Mouse (Mus musculus) C2C12 (cell line): ENCODE measurements at regions not wholly inside any gene's neighbourhood (a gene's known extent, or its start where the extent isn't known, plus 50 kb on each side); places are given as distances from the start of the nearest gene placed in this dataset.

ENCODE experiments used
- H3K27me3 ChIP-seq: one replicate; pipeline ENCODE4 v1.6.1; 2011; ENCODE audit not compliant: control insufficient read depth, insufficient read depth, insufficient read length
- H3K36me3 ChIP-seq: one replicate; pipeline ENCODE4 v1.6.1; 2011; ENCODE audit not compliant: control insufficient read depth, insufficient read depth
- H3K4me3 ChIP-seq: one replicate; pipeline ENCODE4 v1.5.1; 2011; ENCODE audit warnings: mild to moderate bottlenecking, control low read depth; ENCODE audit not compliant: poor library complexity, insufficient read depth, severe bottlenecking
- H3K79me2 ChIP-seq: one replicate; pipeline ENCODE4 v1.6.1; 2011; ENCODE audit not compliant: control insufficient read depth, insufficient read depth
- H3K79me3 ChIP-seq: one replicate; pipeline ENCODE4 v1.6.1; 2011; ENCODE audit warnings: low read depth, control low read depth
- H3ac ChIP-seq: one replicate; pipeline ENCODE3; 2011; ENCODE audit warnings: low read depth; ENCODE audit not compliant: control insufficient read depth, insufficient read length
- CEBPB ChIP-seq: IDR thresholded peaks from one replicate; pipeline ENCODE4 v1.6.1; 2011; ENCODE audit warnings: low read depth, mild to moderate bottlenecking, control low read depth, moderate library complexity
- CTCF ChIP-seq: IDR thresholded peaks from one replicate; pipeline ENCODE4 v1.5.1; 2011; ENCODE audit not compliant: control insufficient read depth, insufficient read depth, insufficient read length
- FOSL1 ChIP-seq: IDR thresholded peaks from one replicate; pipeline ENCODE4 v1.8.0; 2011; ENCODE audit warnings: mild to moderate bottlenecking, low read length; ENCODE audit not compliant: poor library complexity, insufficient read depth, severe bottlenecking
- MAX ChIP-seq: IDR thresholded peaks from one replicate; pipeline ENCODE4 v1.6.1; 2011; ENCODE audit warnings: mild to moderate bottlenecking, control low read depth
- MYOD1 ChIP-seq: IDR thresholded peaks from one replicate; pipeline ENCODE4 v1.6.1; 2011; ENCODE audit warnings: low read depth; ENCODE audit not compliant: control insufficient read depth, insufficient read length
- MYOG ChIP-seq: IDR thresholded peaks from one replicate; pipeline ENCODE4 v1.6.1; 2011; ENCODE audit not compliant: control insufficient read depth, insufficient read length; ENCODE audit errors: extremely low read depth
- USF1 ChIP-seq: IDR thresholded peaks from one replicate; pipeline ENCODE4 v1.6.1; 2011; ENCODE audit warnings: low read depth, mild to moderate bottlenecking, control low read depth, moderate library complexity

DNA sequence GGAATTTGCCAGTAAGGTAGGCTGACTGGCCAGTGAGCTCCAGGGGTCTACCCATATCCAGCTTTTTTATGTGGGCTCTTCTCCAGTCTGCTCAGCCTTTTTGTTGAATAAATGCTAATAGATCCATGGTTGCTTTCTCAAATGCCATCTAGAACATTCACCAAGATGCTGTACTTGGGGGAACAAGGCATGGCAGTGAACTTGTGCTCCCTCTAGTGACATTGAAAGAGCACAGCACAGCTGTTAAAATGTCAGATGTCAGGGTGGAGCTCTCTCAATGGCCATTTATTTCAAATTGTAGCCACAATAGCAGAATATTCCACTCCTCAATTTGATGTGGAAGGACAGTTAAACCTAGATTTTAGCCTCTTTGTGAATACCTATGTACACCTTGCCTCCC is 86.3 kb downstream of the Kcnk1 start:
- H3K27me3 ChIP-seq = no peaks in the 10 kb centered on the region
- no peak overlapping the region for H3ac ChIP-seq
- no peaks in the 10 kb centered on the region for H3K36me3 ChIP-seq
- no peak for TF ChIP-seq CTCF
- TF ChIP-seq MAX = no peak
- no peak for TF ChIP-seq FOSL1
- TF ChIP-seq USF1 = no peak
- no peak for TF ChIP-seq MYOG
- TF ChIP-seq CEBPB = no peak
- TF ChIP-seq MYOD1 = no peak
- no peaks in the 10 kb centered on the region for H3K79me2 ChIP-seq
- no peaks in the 10 kb centered on the region for H3K79me3 ChIP-seq
- H3K4me3 ChIP-seq = no peak overlapping the region

DNA sequence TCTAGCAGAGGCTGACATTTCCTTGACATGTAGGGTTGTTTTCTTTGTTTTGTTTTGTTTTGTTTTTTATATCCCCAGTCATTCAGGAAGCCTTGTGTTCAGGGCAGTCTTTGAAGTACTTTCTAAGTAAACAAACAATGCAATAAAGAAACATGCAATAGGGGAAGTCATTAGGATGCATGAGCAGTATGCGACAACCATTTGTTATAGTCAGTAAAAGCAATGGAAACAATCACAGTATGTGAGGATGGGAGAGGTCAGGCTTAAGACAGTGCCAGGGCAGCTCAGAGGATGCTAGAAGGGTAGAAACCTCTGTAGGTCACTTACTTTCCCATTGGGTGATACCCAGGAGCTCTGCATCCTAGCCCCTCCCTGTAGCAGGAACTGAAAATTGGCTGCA is 87.9 kb downstream of the Kcnk1 start:
- no peaks in the 10 kb centered on the region for H3K79me2 ChIP-seq
- H3K79me3 ChIP-seq = no peaks in the 10 kb centered on the region
- H3K36me3 ChIP-seq = no peaks in the 10 kb centered on the region
- TF ChIP-seq MYOG (no peak), CEBPB (no peak), MAX (no peak), MYOD1 (no peak)
- H3K27me3 ChIP-seq = no peaks in the 10 kb centered on the region
- no peak overlapping the region for H3K4me3 ChIP-seq
- H3ac ChIP-seq = no peak overlapping the region

DNA sequence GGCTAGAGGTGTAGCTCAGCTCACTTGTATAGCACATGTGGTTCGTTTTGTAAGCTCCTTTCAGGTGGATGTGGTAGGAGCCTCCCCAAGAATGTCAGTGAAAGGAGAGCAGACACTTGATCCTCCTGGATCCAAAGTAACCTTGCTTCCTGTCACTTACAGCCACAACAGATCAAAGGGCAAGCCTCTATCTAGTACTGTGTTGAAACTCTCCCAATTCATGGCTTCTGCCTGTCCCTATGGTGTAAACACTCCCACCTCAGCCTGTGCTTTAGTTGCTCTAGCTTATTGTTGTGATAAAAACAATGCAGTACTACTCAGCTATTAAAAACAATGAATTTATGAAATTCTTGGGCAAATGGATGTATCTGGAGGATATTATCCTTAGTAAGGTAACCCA is 95.8 kb downstream of the Kcnk1 start:
- H3K27me3 ChIP-seq = no peaks in the 10 kb centered on the region
- H3ac ChIP-seq = no peak overlapping the region
- no peaks in the 10 kb centered on the region for H3K79me2 ChIP-seq
- H3K36me3 ChIP-seq = no peaks in the 10 kb centered on the region
- no peaks in the 10 kb centered on the region for H3K79me3 ChIP-seq
- no peak for TF ChIP-seq MYOD1
- no peak for TF ChIP-seq CEBPB
- no peak for TF ChIP-seq FOSL1
- no peak for TF ChIP-seq MAX
- TF ChIP-seq MYOG = no peak
- TF ChIP-seq CTCF = no peak
- TF ChIP-seq USF1 = no peak
- H3K4me3 ChIP-seq = no peak overlapping the region

DNA sequence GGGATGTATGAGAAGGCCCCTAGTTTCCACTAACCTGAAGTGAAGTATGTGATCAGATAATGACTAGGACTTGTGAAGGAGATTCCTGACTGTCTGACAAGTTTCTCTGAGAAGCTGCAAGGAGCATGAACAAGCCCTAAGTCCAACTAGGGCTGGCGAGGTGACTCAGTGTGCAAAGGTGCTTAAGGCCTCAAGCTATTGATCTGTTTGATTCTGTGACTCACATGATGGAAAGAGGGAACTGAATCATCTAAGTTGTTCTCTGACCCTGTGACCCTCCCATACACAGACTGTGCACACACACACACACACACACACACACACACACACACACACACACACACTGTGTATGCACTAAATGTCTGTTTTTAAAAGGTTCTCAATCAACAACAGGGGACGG is 99.0 kb downstream of the Kcnk1 start:
- Histone ChIP-seq H3K36me3 (no peaks in the 10 kb centered on the region), H3K79me3 (no peaks in the 10 kb centered on the region), H3K4me3 (no peak overlapping the region), H3ac (no peak overlapping the region), H3K79me2 (no peaks in the 10 kb centered on the region), H3K27me3 (no peaks in the 10 kb centered on the region)
- TF ChIP-seq MAX (no peak), USF1 (no peak)

DNA sequence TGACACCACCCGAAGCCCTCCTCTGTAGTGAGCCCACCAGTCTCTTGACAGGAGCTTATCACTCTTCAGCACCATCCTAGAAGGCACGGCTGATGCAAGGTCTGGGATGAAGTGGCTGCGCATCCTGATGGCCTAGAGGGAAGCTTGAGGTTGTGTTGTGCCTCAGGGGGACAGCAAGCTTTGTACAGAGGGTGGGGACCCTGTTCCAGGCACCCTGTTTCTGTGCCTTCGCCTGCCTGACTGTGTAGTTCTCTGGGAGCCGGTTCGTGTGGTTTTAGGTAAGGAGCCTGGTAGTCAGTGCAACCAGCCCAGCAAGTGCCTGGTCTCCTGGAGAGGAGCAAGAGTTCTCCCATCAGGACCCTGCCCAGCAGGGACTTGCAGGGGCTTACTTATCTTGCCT is 101.1 kb downstream of the Kcnk1 start:
- Histone ChIP-seq H3K4me3 (no peak overlapping the region), H3K27me3 (no peaks in the 10 kb centered on the region), H3K79me3 (no peaks in the 10 kb centered on the region), H3ac (no peak overlapping the region), H3K36me3 (no peaks in the 10 kb centered on the region), H3K79me2 (no peaks in the 10 kb centered on the region)
- TF ChIP-seq USF1 (no peak), MYOG (no peak), MYOD1 (no peak), MAX (no peak), CEBPB (no peak), FOSL1 (no peak), CTCF (no peak)

DNA sequence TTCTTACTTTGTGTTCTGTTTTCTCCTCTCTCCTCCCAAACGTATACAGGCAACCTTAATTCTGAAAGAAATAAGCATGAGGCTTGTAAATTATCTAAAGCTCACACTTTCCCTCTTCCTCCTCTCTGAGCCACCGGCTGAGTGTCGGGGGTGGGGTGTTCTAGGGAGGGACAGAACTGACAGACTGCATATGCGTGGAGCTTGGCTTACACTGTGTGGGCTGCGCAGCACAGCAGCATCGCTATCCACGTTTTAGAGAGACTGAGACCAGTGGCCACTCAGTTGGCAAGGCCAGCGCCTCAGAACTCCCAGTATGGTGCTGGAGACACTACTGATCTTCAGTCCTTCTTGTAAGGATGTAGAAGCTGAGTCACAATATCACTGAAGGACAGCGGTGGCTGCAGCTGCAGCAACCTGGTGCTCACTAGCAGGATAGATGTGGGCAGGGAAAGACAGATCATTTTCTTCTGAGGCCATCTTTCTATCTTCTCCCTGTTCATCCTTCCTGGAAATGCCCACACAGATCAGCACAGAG is 101.7 kb downstream of the Kcnk1 start:
- H3K79me2 ChIP-seq = no peaks in the 10 kb centered on the region
- no peak overlapping the region for H3ac ChIP-seq
- TF ChIP-seq CTCF = no peak
- TF ChIP-seq MAX = no peak
- no peak for TF ChIP-seq FOSL1
- no peak for TF ChIP-seq USF1
- no peaks in the 10 kb centered on the region for H3K36me3 ChIP-seq
- H3K79me3 ChIP-seq = no peaks in the 10 kb centered on the region
- no peak overlapping the region for H3K4me3 ChIP-seq
- no peaks in the 10 kb centered on the region for H3K27me3 ChIP-seq
